Mouse (Mus musculus) intestine, embryonic 16.5 days (tissue): ENCODE results near the gene Sh2d5. TPM values are rescaled to one million over a fixed set of nuclear protein-coding genes. Genes with fewer than 3 reads are reported as not detected.

Experiments used
- ATAC-seq: fragments of 200-750 bp; cut with Nextera tagmentation; 2 replicates; pipeline ENCODE4 v1.8.0; 2017; ENCODE audit warnings: moderate TSS enrichment, moderate library complexity
- H3K27ac ChIP-seq: fragments of 300-500 bp; sonication (generic); 2 replicates; pipeline ENCODE4 v1.5.1; 2014; ENCODE audit warnings: mild to moderate bottlenecking, low read length
- H3K27me3 ChIP-seq: fragments of 300-500 bp; sonication (generic); replicated peaks from 2 replicates; pipeline ENCODE4 v1.6.1; 2014; ENCODE audit warnings: low read length, control low read depth, mixed read lengths; ENCODE audit not compliant: control insufficient read depth, insufficient read depth
- H3K36me3 ChIP-seq: fragments of 300-500 bp; sonication (generic); 2 replicates; pipeline ENCODE4 v1.6.1; 2014; ENCODE audit warnings: low read length, control low read depth; ENCODE audit not compliant: control insufficient read depth, insufficient read depth
- H3K4me1 ChIP-seq: fragments of 300-500 bp; sonication (generic); 2 replicates; pipeline ENCODE4 v1.6.1; 2014; ENCODE audit warnings: low read length, control low read depth, mixed read lengths; ENCODE audit not compliant: control insufficient read depth, insufficient read depth
- H3K4me2 ChIP-seq: fragments of 300-500 bp; sonication (generic); 2 replicates; pipeline ENCODE4 v1.6.1; 2014; ENCODE audit warnings: low read depth, low read length, control low read depth
- H3K4me3 ChIP-seq: fragments of 300-500 bp; sonication (generic); 2 replicates; pipeline ENCODE4 v1.5.1; 2014; ENCODE audit warnings: mild to moderate bottlenecking, low read length
- H3K9ac ChIP-seq: fragments of 300-500 bp; sonication (generic); 2 replicates; pipeline ENCODE4 v1.6.1; 2014; ENCODE audit warnings: low read depth, low read length
- H3K9me3 ChIP-seq: fragments of 300-500 bp; sonication (generic); 2 replicates; pipeline ENCODE4 v1.6.1; 2016; ENCODE audit warnings: low read length, control low read depth; ENCODE audit not compliant: control insufficient read depth
- WGBS: fragments of 180-500 bp; shearing (Covaris S2); extraction: QIAGEN DNeasy Blood & Tissue Kit; methylation state at CpG from one replicate; pipeline ENCODE4 v1.1.7; 2014; 5-methylcytosine and 5-hydroxymethylcytosine counted together
- polyA plus RNA-seq: library from polyadenylated mRNA; unstranded; fragments of >200 nt; fragmentation: Nextera tagmentation; extraction: Ambion mirVana; gene quantifications from 2 replicates; pipeline ENCODE4 v1.2.1, GENCODE M21; 2015

Sh2d5 gene
- polyA plus RNA-seq, 1 experiment from 2014 or later, result 0.50 TPM

DNA sequence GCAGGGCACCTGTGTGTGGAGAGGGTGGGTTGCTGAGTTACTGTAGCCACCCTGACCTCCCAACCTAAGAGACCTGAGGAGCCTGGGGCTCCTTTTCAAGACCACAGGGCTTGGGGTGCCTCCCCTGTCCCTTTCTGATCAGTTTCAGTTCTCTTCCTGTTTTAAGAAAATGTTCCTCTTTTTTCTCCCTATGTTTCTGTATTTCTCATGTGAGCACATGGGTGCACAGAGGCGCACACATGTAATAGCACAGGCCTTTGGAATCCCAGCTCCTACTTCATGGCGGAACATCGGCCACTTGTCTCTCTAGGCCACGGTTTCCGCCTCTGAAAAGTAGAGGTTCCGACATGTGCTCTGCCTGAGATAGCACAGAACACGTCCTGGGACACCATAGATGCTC is 38.5 kb downstream of the Sh2d5 start:
- Histone ChIP-seq H3K9me3 (peaks cover 5% of the 10 kb centered on the region; the same call in 1 of the 2 replicates), H3K36me3 (no peaks in the 10 kb centered on the region), H3K27ac (no peak overlapping the region), H3K27me3 (no peaks in the 10 kb centered on the region), H3K4me3 (no peak overlapping the region), H3K4me1 (peaks cover 7% of the 10 kb centered on the region; the same call in 1 of the 2 replicates), H3K4me2 (no peak overlapping the region), H3K9ac (0 out of 2 replicates have a peak overlapping the region, but pooled peaks have one; percentile 19)
- no peak for ATAC-seq
- 85% methylated on average over 7 of the region's 7 CpGs for WGBS

DNA sequence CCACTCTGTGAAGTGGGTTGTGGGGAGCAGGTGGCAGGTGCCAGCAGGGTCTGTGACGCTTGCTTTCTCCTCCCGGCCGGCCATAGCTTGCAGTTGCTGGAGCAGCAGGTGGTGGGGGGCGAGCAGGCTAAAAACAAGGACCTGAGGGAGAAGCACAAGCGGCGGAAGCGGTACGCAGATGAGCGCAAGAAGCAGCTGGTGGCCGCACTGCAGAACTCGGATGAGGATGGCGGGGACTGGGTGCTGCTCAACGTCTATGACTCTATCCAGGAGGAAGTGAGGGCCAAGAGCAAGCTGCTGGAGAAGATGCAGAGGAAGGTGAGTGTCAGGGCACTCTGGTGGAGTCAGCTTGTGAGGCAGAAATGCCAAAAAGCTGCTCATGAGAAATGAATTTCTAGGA is 41.8 kb downstream of the Sh2d5 start:
- no peak overlapping the region for H3K4me2 ChIP-seq
- 82% methylated on average over 13 of the region's 13 CpGs for WGBS
- H3K36me3 ChIP-seq, result no peaks in the 10 kb centered on the region
- peaks cover 7% of the 10 kb centered on the region; the same call in 1 of the 2 replicates for H3K4me1 ChIP-seq
- no peak overlapping the region for H3K4me3 ChIP-seq
- peak overlapping the region; percentile 19; the same call in 1 of the 2 replicates for H3K9ac ChIP-seq
- peak overlapping the region; percentile 69 for H3K27ac ChIP-seq
- H3K27me3 ChIP-seq, result no peaks in the 10 kb centered on the region
- H3K9me3 ChIP-seq, result peaks cover 5% of the 10 kb centered on the region; the same call in 1 of the 2 replicates
- ATAC-seq, result peak; percentile 55

DNA sequence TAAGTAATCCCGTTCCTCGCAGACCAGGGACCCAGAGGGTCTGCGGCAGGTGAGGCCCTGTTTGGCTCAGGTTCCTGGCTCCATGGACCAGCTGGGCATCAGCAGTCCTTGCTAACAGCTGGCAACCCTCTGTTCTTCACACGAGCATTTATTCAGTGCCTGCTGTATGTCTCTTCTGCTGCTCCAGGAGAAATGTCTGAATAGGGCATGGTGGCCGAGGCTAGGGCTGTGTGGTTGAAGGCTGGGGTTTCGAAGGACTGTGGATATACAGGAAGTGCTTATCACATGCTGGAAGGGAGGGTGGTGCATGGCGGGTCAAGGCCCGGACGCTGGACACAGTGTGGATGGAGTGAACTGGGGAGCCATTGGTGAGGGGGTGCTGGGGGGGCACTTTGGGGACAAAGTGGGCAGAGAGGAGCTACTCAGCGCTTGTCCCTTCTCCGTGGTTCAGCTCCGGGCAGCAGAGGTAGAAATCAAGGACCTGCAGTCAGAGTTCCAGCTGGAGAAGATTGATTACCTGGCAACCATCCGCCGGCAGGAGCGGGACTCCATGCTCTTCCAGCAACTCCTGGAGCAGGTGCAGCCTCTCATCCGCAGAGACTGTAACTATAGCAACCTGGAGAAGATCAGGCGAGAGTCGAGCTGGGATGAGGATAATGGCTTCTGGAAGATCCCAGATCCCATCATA is 43.2 kb downstream of the Sh2d5 start:
- Histone ChIP-seq H3K36me3 (no peaks in the 10 kb centered on the region), H3K9me3 (peaks cover 5% of the 10 kb centered on the region; the same call in 1 of the 2 replicates), H3K4me2 (no peak overlapping the region), H3K27ac (no peak overlapping the region), H3K9ac (no peak overlapping the region), H3K4me3 (no peak overlapping the region), H3K4me1 (peaks cover 7% of the 10 kb centered on the region; the same call in 1 of the 2 replicates), H3K27me3 (no peaks in the 10 kb centered on the region)
- WGBS, result 74% methylated on average over 18 of the region's 18 CpGs
- 0 out of 2 replicates have a peak, but pooled peaks have one; percentile 14 for ATAC-seq

DNA sequence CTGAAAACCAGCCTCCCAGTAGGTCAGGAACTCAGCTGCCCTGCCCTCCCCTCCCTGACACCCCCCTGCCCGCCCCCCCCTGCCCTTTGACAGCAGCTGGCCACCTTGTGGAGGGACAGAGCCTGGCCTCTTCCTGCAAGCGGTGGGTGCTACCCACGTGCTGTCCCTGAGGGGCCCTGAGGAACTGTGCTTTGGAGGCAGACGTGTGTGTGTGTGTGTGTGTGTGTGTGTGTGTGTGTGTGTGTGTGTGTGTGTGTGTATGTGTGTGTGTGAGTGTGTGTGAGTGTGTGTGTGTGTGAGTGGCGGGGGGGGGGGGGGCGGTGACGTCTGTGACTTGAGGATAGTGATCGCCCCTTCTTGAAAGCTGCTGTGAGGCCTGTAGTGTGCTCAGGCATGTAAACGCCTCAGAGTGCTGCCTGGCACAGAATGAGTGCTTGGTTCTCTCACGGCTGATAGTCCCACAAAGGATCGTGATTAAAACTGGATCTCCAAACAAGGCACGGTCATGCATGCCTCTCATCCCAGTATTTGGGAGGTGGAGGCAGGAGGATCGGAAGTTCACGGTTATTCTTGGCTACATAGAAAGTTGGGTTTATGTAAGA is 43.8 kb downstream of the Sh2d5 start:
- ATAC-seq, result no peak
- Histone ChIP-seq H3K9ac (no peak overlapping the region), H3K9me3 (peaks cover 5% of the 10 kb centered on the region; the same call in 1 of the 2 replicates), H3K27ac (no peak overlapping the region), H3K36me3 (no peaks in the 10 kb centered on the region), H3K4me3 (no peak overlapping the region), H3K4me1 (peaks cover 7% of the 10 kb centered on the region; the same call in 1 of the 2 replicates), H3K27me3 (no peaks in the 10 kb centered on the region), H3K4me2 (no peak overlapping the region)
- WGBS, result 77% methylated on average over 10 of the region's 14 CpGs

GRCm38 (mm10) chr4:138301271-138301780 is 51.1 kb downstream of the Sh2d5 start:
- ATAC-seq, result no peak
- H3K4me1 ChIP-seq, result peaks cover 18% of the 10 kb centered on the region
- 84% methylated on average over 10 of the region's 10 CpGs for WGBS
- no peak overlapping the region for H3K4me2 ChIP-seq
- no peaks in the 10 kb centered on the region for H3K27me3 ChIP-seq
- no peak overlapping the region for H3K9ac ChIP-seq
- no peak overlapping the region for H3K27ac ChIP-seq
- H3K9me3 ChIP-seq, result no peaks in the 10 kb centered on the region
- H3K4me3 ChIP-seq, result no peak overlapping the region
- no peaks in the 10 kb centered on the region for H3K36me3 ChIP-seq

- no peak overlapping the region for H3K4me3 ChIP-seq
- WGBS, result 83% methylated on average over 3 of the region's 3 CpGs
- no peak overlapping the region for H3K4me2 ChIP-seq
- H3K36me3 ChIP-seq, result peaks cover 7% of the 10 kb centered on the region; the same call in 1 of the 2 replicates
- no peaks in the 10 kb centered on the region for H3K27me3 ChIP-seq
- H3K9me3 ChIP-seq, result no peaks in the 10 kb centered on the region
- H3K4me1 ChIP-seq, result peaks cover 18% of the 10 kb centered on the region
- H3K27ac ChIP-seq, result no peak overlapping the region
- ATAC-seq, result no peak
- H3K9ac ChIP-seq, result no peak overlapping the region
Measured at GRCm38 (mm10) chr4:138303011-138303410, 52.8 kb downstream of the Sh2d5 start.

GRCm38 (mm10) chr4:138303742-138304141 is 53.5 kb downstream of the Sh2d5 start:
- no peak for ATAC-seq
- H3K36me3 ChIP-seq, result peaks cover 7% of the 10 kb centered on the region; the same call in 1 of the 2 replicates
- 12% methylated on average over 18 of the region's 18 CpGs for WGBS
- H3K4me3 ChIP-seq, result peak overlapping the region; percentile 62
- peaks cover 18% of the 10 kb centered on the region for H3K4me1 ChIP-seq
- H3K9me3 ChIP-seq, result no peaks in the 10 kb centered on the region
- H3K27me3 ChIP-seq, result no peaks in the 10 kb centered on the region
- H3K27ac ChIP-seq, result peak overlapping the region; percentile 61; the same call in 1 of the 2 replicates
- peak overlapping the region; percentile 74 for H3K9ac ChIP-seq
- peak overlapping the region; percentile 83 for H3K4me2 ChIP-seq

DNA sequence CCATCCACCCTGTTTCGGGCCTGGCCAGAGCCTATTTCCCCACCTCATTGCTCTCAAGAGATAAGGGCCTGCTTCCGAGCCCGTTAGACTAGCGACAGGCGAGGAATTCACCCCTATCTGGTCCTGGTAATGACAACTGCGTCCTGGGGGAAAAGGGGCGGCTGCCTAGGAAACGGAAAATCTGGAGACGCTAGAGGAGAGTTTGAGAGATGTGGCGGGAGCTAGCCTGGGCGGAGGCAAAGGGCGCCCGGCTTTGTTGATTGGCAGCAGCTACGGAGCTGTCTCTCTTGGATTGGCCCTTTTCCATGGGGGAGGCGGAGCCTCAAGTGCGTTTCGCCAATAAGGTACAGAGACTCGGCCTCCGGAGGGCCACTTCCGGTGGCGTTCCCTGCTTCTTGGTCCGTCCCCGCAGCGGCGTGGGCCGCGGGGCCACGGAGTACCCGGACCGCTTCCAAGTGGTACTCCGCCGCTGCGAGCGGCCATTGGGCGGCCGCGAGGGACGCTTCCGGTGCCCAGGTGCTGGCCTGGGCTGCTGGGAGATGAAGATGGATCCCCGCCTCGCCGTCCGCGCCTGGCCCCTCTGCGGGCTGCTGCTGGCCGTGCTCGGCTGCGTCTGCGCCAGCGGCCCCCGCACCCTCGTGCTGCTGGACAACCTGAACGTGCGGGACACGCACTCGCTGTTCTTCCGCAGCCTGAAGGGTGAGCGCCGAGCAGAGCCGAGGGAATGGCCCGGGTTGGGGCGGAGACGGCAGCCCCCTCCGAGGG is 54.3 kb downstream of the Sh2d5 start, which contains the start of gene Ddost:
Gene Ddost, plus strand, starts transcription at position 391 of the 765 bp plus-strand sequence.
- Histone ChIP-seq H3K36me3 (peaks cover 9% of the 10 kb centered on the region; the same call in 1 of the 2 replicates), H3K4me2 (peak within 1 kb of the TSS; percentile 83), H3K27me3 (no peaks in the 10 kb centered on the region), H3K27ac (peak within 1 kb of the TSS; percentile 78), H3K4me3 (peak within 1 kb of the TSS; percentile 100), H3K4me1 (peaks cover 18% of the 10 kb centered on the region), H3K9ac (peak within 1 kb of the TSS; percentile 97), H3K9me3 (no peaks in the 10 kb centered on the region)
- WGBS, result under 1% methylated on average over 64 of the region's 64 CpGs
- peak; percentile 99 for ATAC-seq

DNA sequence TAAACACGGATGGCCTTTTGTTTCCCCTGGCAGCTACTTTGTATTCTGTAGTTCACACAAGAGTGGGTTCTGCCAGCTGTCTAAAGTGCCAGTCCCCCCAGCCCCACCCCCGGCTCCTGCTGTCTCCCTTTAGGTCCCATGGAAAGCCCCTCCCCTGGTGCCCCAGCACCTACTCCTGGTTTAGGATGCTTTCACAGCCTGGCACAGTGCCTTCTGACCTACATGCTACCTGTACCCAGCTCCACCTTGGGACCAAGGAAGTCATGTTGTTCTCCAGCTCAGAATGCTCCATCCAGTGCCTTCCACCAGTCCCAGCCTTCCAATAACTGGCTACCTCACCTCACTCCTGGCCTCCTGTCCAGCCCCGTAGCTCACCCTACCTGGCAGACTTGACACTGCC is 56.8 kb downstream of the Sh2d5 start:
- H3K9me3 ChIP-seq, result no peaks in the 10 kb centered on the region
- no peak overlapping the region for H3K4me2 ChIP-seq
- no peak overlapping the region for H3K9ac ChIP-seq
- WGBS, result 90% methylated on average over 3 of the region's 3 CpGs
- H3K4me1 ChIP-seq, result peaks cover 18% of the 10 kb centered on the region
- H3K27me3 ChIP-seq, result no peaks in the 10 kb centered on the region
- no peak for ATAC-seq
- H3K4me3 ChIP-seq, result no peak overlapping the region
- peaks cover 25% of the 10 kb centered on the region for H3K36me3 ChIP-seq
- H3K27ac ChIP-seq, result no peak overlapping the region
